Mouse (Mus musculus): ENCODE results near the gene Gm5134. TPM values are rescaled to one million over a fixed set of nuclear protein-coding genes. Genes with fewer than 3 reads are reported as not detected.

Gene Gm5134
- total and polyA plus RNA-seq, 3 experiments: 0.40 to 1.6 (median 1.0) TPM

GRCm38 (mm10) chr10:75975216-75975615 lies 20.9 kb downstream of the Gm5134 start (continued):
- TF ChIP-seq JUN (IDR thresholded peaks at IDR 0.05; ENCODE audit: insufficient read depth, low read depth, low read length) (no peak), HCFC1 (IDR thresholded peaks at IDR 0.05; ENCODE audit: low read depth, low read length) (peak; percentile 36; the same call in 1 of the 2 replicates)

- Histone ChIP-seq H3K4me1 (ENCODE audit: control insufficient read depth in 1 of 2, insufficient read depth in 2 of 2) (peaks cover 23 to 36% of the 10 kb centered on the region in 2 experiments), H3K79me2 (replicated peaks; ENCODE audit: control insufficient read depth, extremely low read depth, insufficient read depth, poor library complexity, severe bottlenecking) (no peaks in the 10 kb centered on the region), H3K27ac (ENCODE audit: insufficient read depth, low read depth) (0 out of 2 replicates have a peak overlapping the region, but pooled peaks have one; percentile 2), H3K4me2 (ENCODE audit: insufficient read depth, low read depth, poor library complexity, severe bottlenecking) (peak overlapping the region; percentile 26), H3K36me3 (replicated peaks in 1 of 2; ENCODE audit: control insufficient read depth in 1 of 2, insufficient read depth in 1 of 2, low read length in 1 of 2) (no peaks in the 10 kb centered on the region), H3K9me3 (replicated peaks; ENCODE audit: low read length) (peaks cover 6% of the 10 kb centered on the region), H3K9ac (ENCODE audit: insufficient read depth, low read depth) (no peak overlapping the region), H3K27me3 (replicated peaks) (no peaks in the 10 kb centered on the region), H3K4me3 (replicated peaks in 1 of 3; ENCODE audit: low read depth in 2 of 3, low read length in 2 of 3, poor library complexity in 1 of 3) (peak overlapping the region in 1 of 3 experiments; percentile 5)
- peak; percentile 66 for DNase-seq (ENCODE audit: extremely low read depth)
- no peak for TF ChIP-seq CTCF (conservative IDR thresholded peaks at IDR 0.05 in 1 of 2, IDR thresholded peaks at IDR 0.05 in 1 of 2; ENCODE audit: low read depth in 2 of 2, low read length in 2 of 2)
- no peak for TF ChIP-seq TBP (conservative IDR thresholded peaks at IDR 0.05; ENCODE audit: low read depth, low read length)
- no peak for TF ChIP-seq BHLHE40 (IDR thresholded peaks at IDR 0.05; ENCODE audit: low read depth, low read length)
- TF ChIP-seq ETS1 (conservative IDR thresholded peaks at IDR 0.05; ENCODE audit: low read depth, low read length): peak; percentile 19; the same call in 1 of the 2 replicates
- no peak for TF ChIP-seq JUND (conservative IDR thresholded peaks at IDR 0.05; ENCODE audit: low read depth, low read length)
- TF ChIP-seq IRF4 (IDR thresholded peaks at IDR 0.05; ENCODE audit: low read depth, low read length): no peak; the same call in 1 of the 2 replicates
- TF ChIP-seq ZC3H11A (IDR thresholded peaks at IDR 0.05; ENCODE audit: low read depth, low read length): no peak
- no peak for TF ChIP-seq CHD1 (IDR thresholded peaks at IDR 0.05; ENCODE audit: low read depth, low read length)
- TF ChIP-seq ELF1 (IDR thresholded peaks at IDR 0.05; ENCODE audit: low read depth, low read length): 0 out of 2 replicates have a peak, but pooled peaks have one; percentile 4
- TF ChIP-seq POLR2A (IDR thresholded peaks at IDR 0.05; ENCODE audit: low read depth, low read length): no peak
- peak; percentile 17; the same call in 1 of the 2 replicates for TF ChIP-seq MAZ (IDR thresholded peaks at IDR 0.05; ENCODE audit: low read depth, low read length)
- TF ChIP-seq MEF2A (IDR thresholded peaks at IDR 0.05; ENCODE audit: borderline replicate concordance, low read depth, low read length): peak; percentile 54; the same call in 1 of the 2 replicates
- peak; percentile 30; the same call in 1 of the 2 replicates for TF ChIP-seq ZNF384 (IDR thresholded peaks at IDR 0.05; ENCODE audit: low read depth, low read length)
- no peak for TF ChIP-seq TCF12 (IDR thresholded peaks at IDR 0.05; ENCODE audit: low read depth, low read length)
- no peak for TF ChIP-seq E2F4 (IDR thresholded peaks at IDR 0.05; ENCODE audit: insufficient replicate concordance, low read depth, low read length)
- no peak for TF ChIP-seq KAT2A (IDR thresholded peaks at IDR 0.05; ENCODE audit: insufficient replicate concordance, low read length)
- TF ChIP-seq PAX5 (IDR thresholded peaks at IDR 0.05; ENCODE audit: low read length): no peak
- TF ChIP-seq ZKSCAN1 (IDR thresholded peaks at IDR 0.05; ENCODE audit: borderline replicate concordance, low read depth, low read length): no peak
- no peak for TF ChIP-seq MXI1 (IDR thresholded peaks at IDR 0.05; ENCODE audit: low read depth, low read length)
- dilution Hi-C loops (cut with MboI; ENCODE audit: extremely low pct_ligation_motif_present, extremely low pct_unique_long_range_greater_than_20kb, low sequenced_read_pairs): no loop called here
- in situ Hi-C loops (cut with MboI; ENCODE audit: low pct_ligation_motif_present, low pct_unique_long_range_greater_than_20kb, low sequenced_read_pairs): loop anchor here (10.0 kb wide), 1 partner anchor 137 kb away; the partner anchor contains the start of gene Slc5a4b
Observed at GRCm38 (mm10) chr10:75978119-75978834, 24.0 kb downstream of the Gm5134 start.

Data from CH12.LX (cell line).